Mouse (Mus musculus): ENCODE data around the gene Nckap5. TPM values are rescaled to one million over a fixed set of nuclear protein-coding genes. Genes with fewer than 3 reads are reported as not detected.

Gene Nckap5
- polyA plus RNA-seq, 1 experiment from 2014 or later: 16.6 TPM

DNA sequence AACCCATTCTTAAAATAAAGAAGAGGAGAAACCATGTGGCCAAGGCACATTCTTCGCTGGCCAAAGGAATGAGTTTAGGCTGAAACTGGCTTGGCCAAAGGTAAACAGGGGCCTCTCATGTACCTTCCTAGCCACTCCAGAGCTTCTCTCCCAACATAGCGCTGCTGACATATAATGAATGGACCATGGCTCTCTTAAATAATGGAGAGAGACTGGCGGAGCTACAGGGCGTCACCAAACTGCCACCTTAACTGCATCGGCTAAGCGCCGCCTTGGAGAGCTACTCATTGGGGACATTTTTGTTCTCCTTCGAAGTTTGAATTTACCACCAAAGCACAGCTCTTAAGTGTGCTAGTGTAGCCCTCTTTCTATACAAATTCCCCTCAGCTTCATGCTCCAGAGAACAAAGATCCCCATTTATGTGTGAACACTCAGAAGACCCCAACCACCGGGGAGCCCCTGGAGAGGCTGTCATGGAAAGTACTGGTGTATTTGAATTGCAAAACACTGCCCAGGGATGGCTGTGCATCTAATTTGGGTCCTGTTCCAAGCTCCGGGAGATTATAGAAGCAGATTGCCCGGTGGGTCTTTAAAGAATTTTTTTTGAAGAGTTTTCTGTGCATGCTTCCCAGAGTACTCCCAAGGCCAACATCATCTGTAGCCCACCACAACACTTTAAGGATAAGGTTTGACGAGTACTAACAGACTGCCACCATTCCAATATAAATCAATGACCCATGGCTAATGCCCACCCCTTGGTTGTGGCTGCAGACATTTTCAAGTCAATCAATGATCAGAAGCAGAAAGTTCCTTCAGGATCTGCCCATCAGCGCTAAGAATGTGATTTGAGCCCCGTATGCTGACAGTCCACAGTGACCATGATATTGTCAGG is 224.2 kb downstream of the Nckap5 start:
- DNase-seq (ENCODE audit: low spot score): peak; percentile 74
- ATAC-seq: peak; percentile 81
- Histone ChIP-seq H3K4me3 (ENCODE audit: low read depth, low read length) (no peak overlapping the region), H3K27me3 (replicated peaks; ENCODE audit: control insufficient read depth, insufficient read depth, low read length) (no peaks in the 10 kb centered on the region), H3K27ac (ENCODE audit: low read depth, low read length) (no peak overlapping the region), H3K9ac (ENCODE audit: low read length) (no peak overlapping the region), H3K36me3 (ENCODE audit: control insufficient read depth, insufficient read depth, low read length) (no peaks in the 10 kb centered on the region), H3K4me1 (ENCODE audit: control insufficient read depth, insufficient read depth, low read length) (peaks cover 14% of the 10 kb centered on the region; the same call in 1 of the 2 replicates), H3K4me2 (ENCODE audit: low read length) (no peak overlapping the region; the same call in 1 of the 2 replicates), H3K9me3 (replicated peaks; ENCODE audit: control insufficient read depth, low read length) (no peaks in the 10 kb centered on the region)
- WGBS: 38% methylated on average over 14 of the region's 14 CpGs

DNA sequence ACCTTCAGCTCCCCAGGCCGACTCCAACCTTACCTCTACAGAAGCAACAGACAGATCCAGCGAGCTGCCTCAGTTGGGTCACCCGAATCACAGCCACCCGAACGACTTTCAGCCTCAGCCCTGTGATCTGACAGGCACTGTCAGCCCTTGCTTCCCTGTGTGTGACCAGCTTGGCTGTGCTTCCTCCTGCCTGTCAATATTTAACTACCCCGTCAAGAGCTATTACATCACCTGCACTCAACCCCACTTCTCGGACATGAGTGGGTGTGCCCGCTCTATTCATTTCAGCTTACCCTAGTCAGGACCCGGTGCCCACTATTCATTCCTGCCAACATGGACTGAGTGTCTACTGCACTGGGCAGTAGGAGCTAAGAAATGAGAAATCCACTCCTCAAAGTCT is 226.0 kb downstream of the Nckap5 start:
- H3K9me3 ChIP-seq (replicated peaks; ENCODE audit: control insufficient read depth, low read length): no peaks in the 10 kb centered on the region
- H3K36me3 ChIP-seq (ENCODE audit: control insufficient read depth, insufficient read depth, low read length): no peaks in the 10 kb centered on the region
- ATAC-seq: no peak
- H3K4me2 ChIP-seq (ENCODE audit: low read length): no peak overlapping the region
- no peak overlapping the region for H3K4me3 ChIP-seq (ENCODE audit: low read depth, low read length)
- H3K27me3 ChIP-seq (replicated peaks; ENCODE audit: control insufficient read depth, insufficient read depth, low read length): no peaks in the 10 kb centered on the region
- H3K9ac ChIP-seq (ENCODE audit: low read length): no peak overlapping the region
- no peak overlapping the region for H3K27ac ChIP-seq (ENCODE audit: low read depth, low read length)
- 81% methylated on average over 9 of the region's 9 CpGs for WGBS
- H3K4me1 ChIP-seq (ENCODE audit: control insufficient read depth, insufficient read depth, low read length): peaks cover 20% of the 10 kb centered on the region
- DNase-seq (ENCODE audit: low spot score): no peak

DNA sequence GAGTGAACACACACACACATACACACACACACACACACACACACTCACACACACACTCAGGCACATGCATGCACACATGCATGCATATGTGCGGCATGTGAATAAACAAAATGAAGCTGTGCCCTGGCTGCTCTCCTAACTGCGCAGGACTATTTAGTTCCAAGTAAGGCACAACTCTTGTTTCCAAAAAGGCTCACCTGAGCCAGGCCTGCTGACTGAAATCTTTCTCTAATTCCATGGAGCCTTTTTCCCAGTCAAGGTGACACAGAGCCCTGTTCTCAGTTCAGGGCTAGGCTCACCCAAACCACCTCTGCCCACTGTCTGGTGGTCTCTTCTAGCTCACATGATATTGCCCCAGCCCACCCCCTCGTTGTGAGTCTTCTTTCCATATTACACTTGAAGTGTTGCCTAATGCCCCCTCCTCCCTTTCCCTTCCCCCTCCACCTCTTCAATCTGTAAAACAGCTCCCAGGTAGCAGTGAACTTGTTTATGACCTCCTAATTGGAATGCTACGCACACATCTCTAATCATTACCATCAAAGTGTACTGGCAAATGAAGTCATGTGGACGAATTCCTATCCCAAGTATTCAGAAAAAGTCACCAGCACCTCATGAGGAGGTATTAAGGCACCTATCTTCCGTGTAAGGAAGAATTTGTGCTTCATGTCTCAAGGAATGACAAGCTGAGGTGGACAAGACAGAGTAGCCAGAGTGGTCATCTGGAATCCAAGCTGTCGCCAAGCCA is 226.7 kb downstream of the Nckap5 start:
- 84% methylated on average over 7 of the region's 7 CpGs for WGBS
- DNase-seq (ENCODE audit: low spot score): no peak
- no peak overlapping the region for H3K27ac ChIP-seq (ENCODE audit: low read depth, low read length)
- no peak overlapping the region for H3K4me2 ChIP-seq (ENCODE audit: low read length)
- H3K9me3 ChIP-seq (replicated peaks; ENCODE audit: control insufficient read depth, low read length): no peaks in the 10 kb centered on the region
- H3K9ac ChIP-seq (ENCODE audit: low read length): no peak overlapping the region
- no peak for ATAC-seq
- peaks cover 20% of the 10 kb centered on the region for H3K4me1 ChIP-seq (ENCODE audit: control insufficient read depth, insufficient read depth, low read length)
- H3K36me3 ChIP-seq (ENCODE audit: control insufficient read depth, insufficient read depth, low read length): no peaks in the 10 kb centered on the region
- H3K27me3 ChIP-seq (replicated peaks; ENCODE audit: control insufficient read depth, insufficient read depth, low read length): no peaks in the 10 kb centered on the region
- no peak overlapping the region for H3K4me3 ChIP-seq (ENCODE audit: low read depth, low read length)

DNA sequence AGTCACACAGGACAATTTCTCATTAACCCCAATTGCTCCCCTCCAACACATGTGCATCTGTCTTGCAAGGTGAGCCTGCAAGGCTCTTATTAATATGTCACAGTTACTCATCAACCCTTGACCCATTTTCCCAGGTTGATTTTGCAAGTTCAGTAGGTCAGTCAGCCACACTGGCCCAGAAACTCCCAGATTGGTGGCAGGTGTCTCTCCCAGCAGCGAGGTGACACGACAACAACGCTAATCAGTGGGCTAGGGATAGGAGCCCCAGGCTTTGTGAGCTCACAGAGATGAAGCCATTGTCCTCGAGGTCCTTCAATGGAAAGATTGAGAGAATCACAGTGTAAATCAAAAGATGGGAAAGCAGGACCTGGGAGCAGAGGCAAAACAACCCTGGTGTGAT is 230.0 kb downstream of the Nckap5 start:
- no peaks in the 10 kb centered on the region for H3K36me3 ChIP-seq (ENCODE audit: control insufficient read depth, insufficient read depth, low read length)
- no peaks in the 10 kb centered on the region for H3K9me3 ChIP-seq (replicated peaks; ENCODE audit: control insufficient read depth, low read length)
- H3K4me2 ChIP-seq (ENCODE audit: low read length): no peak overlapping the region
- DNase-seq (ENCODE audit: low spot score) (no peak), ATAC-seq (no peak)
- no peak overlapping the region for H3K4me3 ChIP-seq (ENCODE audit: low read depth, low read length)
- 71% methylated on average over 4 of the region's 4 CpGs for WGBS
- no peaks in the 10 kb centered on the region for H3K27me3 ChIP-seq (replicated peaks; ENCODE audit: control insufficient read depth, insufficient read depth, low read length)
- H3K27ac ChIP-seq (ENCODE audit: low read depth, low read length): no peak overlapping the region
- H3K4me1 ChIP-seq (ENCODE audit: control insufficient read depth, insufficient read depth, low read length): peaks cover 9% of the 10 kb centered on the region
- H3K9ac ChIP-seq (ENCODE audit: low read length): no peak overlapping the region

DNA sequence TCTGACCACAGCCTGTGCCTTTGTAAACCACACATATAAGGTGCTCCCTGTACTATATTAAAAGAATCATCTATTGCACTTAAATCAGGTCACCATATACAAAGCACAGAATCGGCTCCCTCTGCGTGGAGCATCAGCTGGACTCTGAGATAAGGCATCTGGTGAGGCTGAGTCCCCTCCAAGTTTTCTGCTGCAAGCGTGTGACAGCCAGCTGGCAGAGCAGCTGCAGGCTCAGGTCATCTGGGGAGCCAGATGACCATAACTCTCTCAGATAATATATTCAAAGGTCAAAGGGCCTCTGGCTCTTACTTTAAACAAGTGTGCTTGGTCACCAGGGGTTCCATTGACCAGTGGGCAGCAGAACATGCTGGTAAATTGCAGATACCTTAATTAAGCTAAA is 233.2 kb downstream of the Nckap5 start:
- no peak for ATAC-seq
- H3K36me3 ChIP-seq (ENCODE audit: control insufficient read depth, insufficient read depth, low read length): no peaks in the 10 kb centered on the region
- no peaks in the 10 kb centered on the region for H3K9me3 ChIP-seq (replicated peaks; ENCODE audit: control insufficient read depth, low read length)
- DNase-seq (ENCODE audit: low spot score): no peak
- WGBS: 71% methylated on average over 3 of the region's 3 CpGs
- no peak overlapping the region for H3K27ac ChIP-seq (ENCODE audit: low read depth, low read length)
- peaks cover 9% of the 10 kb centered on the region for H3K4me1 ChIP-seq (ENCODE audit: control insufficient read depth, insufficient read depth, low read length)
- H3K4me3 ChIP-seq (ENCODE audit: low read depth, low read length): no peak overlapping the region
- no peak overlapping the region for H3K4me2 ChIP-seq (ENCODE audit: low read length)
- H3K9ac ChIP-seq (ENCODE audit: low read length): no peak overlapping the region
- no peaks in the 10 kb centered on the region for H3K27me3 ChIP-seq (replicated peaks; ENCODE audit: control insufficient read depth, insufficient read depth, low read length)

DNA sequence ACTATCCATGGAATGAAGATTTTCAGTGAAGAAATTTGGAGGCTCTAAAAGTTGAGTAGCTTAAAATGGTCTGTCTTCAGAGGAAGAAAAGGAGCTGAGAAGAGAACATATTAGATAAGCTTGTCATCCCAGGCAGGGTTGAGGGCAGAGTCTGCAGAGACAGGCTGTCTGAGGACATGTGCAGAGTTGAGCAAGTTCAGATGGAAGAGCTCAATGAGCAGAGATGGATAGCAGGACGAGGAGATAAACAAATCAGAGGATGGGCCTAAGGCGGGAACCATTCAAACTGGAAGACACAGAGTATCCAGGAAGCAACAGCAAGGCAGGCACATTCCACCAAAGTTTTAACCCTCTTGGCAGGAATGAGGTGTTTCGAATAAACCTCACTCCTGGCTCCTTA is 235.8 kb downstream of the Nckap5 start:
- H3K4me2 ChIP-seq (ENCODE audit: low read length): no peak overlapping the region
- DNase-seq (ENCODE audit: low spot score) (no peak), ATAC-seq (no peak)
- 87% methylated on average over 3 of the region's 3 CpGs for WGBS
- no peak overlapping the region for H3K4me3 ChIP-seq (ENCODE audit: low read depth, low read length)
- no peaks in the 10 kb centered on the region for H3K27me3 ChIP-seq (replicated peaks; ENCODE audit: control insufficient read depth, insufficient read depth, low read length)
- H3K9me3 ChIP-seq (replicated peaks; ENCODE audit: control insufficient read depth, low read length): no peaks in the 10 kb centered on the region
- H3K4me1 ChIP-seq (ENCODE audit: control insufficient read depth, insufficient read depth, low read length): no peaks in the 10 kb centered on the region
- no peak overlapping the region for H3K9ac ChIP-seq (ENCODE audit: low read length)
- no peaks in the 10 kb centered on the region for H3K36me3 ChIP-seq (ENCODE audit: control insufficient read depth, insufficient read depth, low read length)
- no peak overlapping the region for H3K27ac ChIP-seq (ENCODE audit: low read depth, low read length)

DNA sequence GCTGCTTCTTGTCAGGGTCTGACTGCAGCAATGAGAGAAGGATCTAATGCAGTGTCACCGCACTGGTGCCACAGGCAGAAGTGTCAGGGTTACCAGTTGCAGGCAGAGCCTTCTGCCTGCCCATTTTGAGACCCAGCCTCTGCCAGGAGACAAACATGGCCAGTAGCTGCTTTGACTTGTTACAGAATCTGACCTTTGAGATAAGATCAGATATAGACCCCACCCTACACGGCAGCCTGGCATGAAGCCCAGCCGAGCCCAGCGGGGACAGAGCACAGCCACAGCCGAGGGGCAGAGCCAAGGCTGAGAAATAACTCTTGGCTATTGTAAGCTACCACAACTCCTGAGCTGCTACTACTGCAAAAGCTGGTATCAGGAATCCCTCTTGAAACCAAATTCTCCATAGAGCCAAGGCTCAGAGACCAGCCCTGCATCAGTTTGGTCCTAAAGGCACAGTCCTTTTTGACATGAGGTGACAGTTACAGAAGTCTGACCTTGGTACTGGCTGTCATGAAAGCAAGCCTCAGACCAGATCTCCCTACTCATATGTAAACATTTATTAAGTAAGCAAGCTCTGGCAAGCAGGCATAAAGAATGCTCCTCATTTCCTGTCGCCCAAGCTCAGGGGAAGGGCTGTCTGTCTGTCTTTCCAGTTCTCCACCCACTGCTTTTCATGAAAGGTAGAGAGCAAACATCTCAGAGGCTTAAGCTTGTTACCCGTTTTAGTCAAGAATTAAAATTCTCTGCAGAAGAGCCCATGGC is 237.4 kb downstream of the Nckap5 start:
- ATAC-seq: no peak
- no peak overlapping the region for H3K4me3 ChIP-seq (ENCODE audit: low read depth, low read length)
- no peaks in the 10 kb centered on the region for H3K27me3 ChIP-seq (replicated peaks; ENCODE audit: control insufficient read depth, insufficient read depth, low read length)
- no peak overlapping the region for H3K4me2 ChIP-seq (ENCODE audit: low read length)
- 65% methylated on average over 7 of the region's 7 CpGs for WGBS
- H3K36me3 ChIP-seq (ENCODE audit: control insufficient read depth, insufficient read depth, low read length): no peaks in the 10 kb centered on the region
- no peak overlapping the region for H3K9ac ChIP-seq (ENCODE audit: low read length)
- no peaks in the 10 kb centered on the region for H3K9me3 ChIP-seq (replicated peaks; ENCODE audit: control insufficient read depth, low read length)
- no peaks in the 10 kb centered on the region for H3K4me1 ChIP-seq (ENCODE audit: control insufficient read depth, insufficient read depth, low read length)
- H3K27ac ChIP-seq (ENCODE audit: low read depth, low read length): no peak overlapping the region
- no peak for DNase-seq (ENCODE audit: low spot score)

DNA sequence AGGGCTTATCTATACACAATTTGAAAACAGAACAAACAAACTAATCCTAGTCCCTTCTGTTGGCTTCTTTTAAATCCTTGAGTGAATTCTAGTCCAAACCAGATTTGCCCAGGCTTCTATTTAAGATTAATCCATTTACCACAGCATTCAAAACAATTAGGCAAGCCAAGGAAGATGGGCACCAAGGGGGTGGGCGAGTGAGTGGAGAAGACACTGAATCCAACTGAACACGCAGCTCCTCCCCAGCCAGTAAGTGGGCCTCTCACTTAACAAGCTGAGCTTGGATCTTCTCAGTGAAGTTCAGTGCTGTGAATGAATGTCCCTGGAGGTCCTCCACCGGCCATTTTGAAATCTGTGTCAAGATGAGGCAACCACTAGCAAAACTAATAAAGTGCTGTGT is 239.7 kb downstream of the Nckap5 start:
- H3K9me3 ChIP-seq (replicated peaks; ENCODE audit: control insufficient read depth, low read length): no peaks in the 10 kb centered on the region
- H3K27me3 ChIP-seq (replicated peaks; ENCODE audit: control insufficient read depth, insufficient read depth, low read length): no peaks in the 10 kb centered on the region
- H3K36me3 ChIP-seq (ENCODE audit: control insufficient read depth, insufficient read depth, low read length): no peaks in the 10 kb centered on the region
- no peak overlapping the region for H3K9ac ChIP-seq (ENCODE audit: low read length)
- no peak overlapping the region for H3K27ac ChIP-seq (ENCODE audit: low read depth, low read length)
- DNase-seq (ENCODE audit: low spot score) (no peak), ATAC-seq (no peak)
- WGBS: 96% methylated on average over 3 of the region's 3 CpGs
- H3K4me2 ChIP-seq (ENCODE audit: low read length): no peak overlapping the region
- H3K4me1 ChIP-seq (ENCODE audit: control insufficient read depth, insufficient read depth, low read length): no peaks in the 10 kb centered on the region
- H3K4me3 ChIP-seq (ENCODE audit: low read depth, low read length): no peak overlapping the region

Data from forebrain, embryonic 14.5 days (tissue).